Mouse (Mus musculus): ENCODE data around the gene Nav3.

The Nav3 gene

GRCm38 (mm10) chr10:109847631-109848030 lies 608.4 kb downstream of the Nav3 start:
- in situ Hi-C loops (cut with MboI, MseI): no loop called here

GRCm38 (mm10) chr10:109843661-109844060 lies 612.3 kb downstream of the Nav3 start:
- in situ Hi-C loops (cut with MboI, MseI): no loop called here

- in situ Hi-C loops (cut with MboI, MseI): no loop called here
Observed at GRCm38 (mm10) chr10:109832768-109833291, 623.2 kb downstream of the Nav3 start.

- in situ Hi-C loops (cut with MboI, MseI): no loop called here
Observed at GRCm38 (mm10) chr10:109806782-109807493, 649.1 kb downstream of the Nav3 start.

GRCm38 (mm10) chr10:109803441-109803840 lies 652.6 kb downstream of the Nav3 start:
- in situ Hi-C loops (cut with MboI, MseI): no loop called here

- in situ Hi-C loops (cut with MboI, MseI): no loop called here
Observed at GRCm38 (mm10) chr10:109802236-109802635, 653.8 kb downstream of the Nav3 start.

- in situ Hi-C loops (cut with MboI, MseI): no loop called here
Observed at GRCm38 (mm10) chr10:109799246-109799645, 656.8 kb downstream of the Nav3 start.

GRCm38 (mm10) chr10:109796981-109797380 lies 659.0 kb downstream of the Nav3 start:
- in situ Hi-C loops (cut with MboI, MseI): no loop called here

GRCm38 (mm10) chr10:109793491-109793890 lies 662.5 kb downstream of the Nav3 start:
- in situ Hi-C loops (cut with MboI, MseI): no loop called here

GRCm38 (mm10) chr10:109788728-109789127 lies 667.3 kb downstream of the Nav3 start:
- in situ Hi-C loops (cut with MboI, MseI): no loop called here

- in situ Hi-C loops (cut with MboI, MseI): no loop called here
Observed at GRCm38 (mm10) chr10:109779109-109779508, 676.9 kb downstream of the Nav3 start.

GRCm38 (mm10) chr10:109769092-109769491 lies 686.9 kb downstream of the Nav3 start:
- in situ Hi-C loops (cut with MboI, MseI): no loop called here

GRCm38 (mm10) chr10:109765650-109766049 lies 690.4 kb downstream of the Nav3 start:
- in situ Hi-C loops (cut with MboI, MseI): no loop called here

GRCm38 (mm10) chr10:109764412-109765101 lies 691.4 kb downstream of the Nav3 start:
- in situ Hi-C loops (cut with MboI, MseI): no loop called here

GRCm38 (mm10) chr10:109758921-109759600 lies 696.9 kb downstream of the Nav3 start:
- in situ Hi-C loops (cut with MboI, MseI): no loop called here

- in situ Hi-C loops (cut with MboI, MseI): no loop called here
Observed at GRCm38 (mm10) chr10:109746901-109747300, 709.1 kb downstream of the Nav3 start.

- in situ Hi-C loops (cut with MboI, MseI): no loop called here
Observed at GRCm38 (mm10) chr10:109741664-109742063, 714.3 kb downstream of the Nav3 start.

- in situ Hi-C loops (cut with MboI, MseI): no loop called here
Observed at GRCm38 (mm10) chr10:109740326-109740725, 715.7 kb downstream of the Nav3 start.

- in situ Hi-C loops (cut with MboI, MseI): no loop called here
Observed at GRCm38 (mm10) chr10:109723646-109724045, 732.4 kb downstream of the Nav3 start.

- in situ Hi-C loops (cut with MboI, MseI): no loop called here
Observed at GRCm38 (mm10) chr10:109718808-109719207, 737.2 kb downstream of the Nav3 start.

GRCm38 (mm10) chr10:109718390-109718789 lies 737.6 kb downstream of the Nav3 start:
- in situ Hi-C loops (cut with MboI, MseI): no loop called here

GRCm38 (mm10) chr10:109713001-109713400 lies 743.0 kb downstream of the Nav3 start:
- in situ Hi-C loops (cut with MboI, MseI): no loop called here
